Mouse (Mus musculus) heart, embryonic 12.5 days (tissue): ENCODE data around the gene Aldh6a1. TPM values are rescaled to one million over a fixed set of nuclear protein-coding genes. Genes with fewer than 3 reads are reported as not detected.

Experiments used
- ATAC-seq: fragments of 200-750 bp; cut with Nextera tagmentation; 2 replicates; pipeline ENCODE4 v1.8.0; 2017; ENCODE audit warnings: moderate TSS enrichment, moderate library complexity; ENCODE audit not compliant: insufficient number of reproducible peaks, low FRiP score
- H3K27ac ChIP-seq: fragments of 300-500 bp; sonication (generic); 2 replicates; pipeline ENCODE4 v1.5.1; 2016; ENCODE audit warnings: mild to moderate bottlenecking, moderate library complexity; ENCODE audit not compliant: poor library complexity, severe bottlenecking
- H3K27me3 ChIP-seq: fragments of 300-500 bp; sonication (generic); replicated peaks from 2 replicates; pipeline ENCODE4 v1.6.1; 2016; ENCODE audit warnings: mild to moderate bottlenecking, moderate library complexity
- H3K36me3 ChIP-seq: fragments of 300-500 bp; sonication (generic); 2 replicates; pipeline ENCODE4 v1.6.1; 2016; ENCODE audit warnings: mild to moderate bottlenecking, moderate library complexity
- H3K4me1 ChIP-seq: fragments of 300-500 bp; sonication (generic); replicated peaks from 2 replicates; pipeline ENCODE4 v1.6.1; 2016; ENCODE audit warnings: mild to moderate bottlenecking
- H3K4me2 ChIP-seq: fragments of 300-500 bp; sonication (generic); 2 replicates; pipeline ENCODE4 v1.6.1; 2016; ENCODE audit warnings: mild to moderate bottlenecking, moderate library complexity
- H3K4me3 ChIP-seq: fragments of 300-500 bp; sonication (generic); 2 replicates; pipeline ENCODE4 v1.5.1; 2016; ENCODE audit warnings: mild to moderate bottlenecking
- H3K9ac ChIP-seq: fragments of 300-500 bp; sonication (generic); 2 replicates; pipeline ENCODE4 v1.6.1; 2016; ENCODE audit warnings: mild to moderate bottlenecking, moderate library complexity
- H3K9me3 ChIP-seq: fragments of 300-500 bp; sonication (generic); replicated peaks from 2 replicates; pipeline ENCODE4 v1.6.1; 2016; ENCODE audit warnings: mild to moderate bottlenecking, moderate library complexity
- WGBS: fragments of 180-500 bp; shearing (Covaris S2); methylation state at CpG from one replicate; pipeline ENCODE4 v1.1.7; 2016; 5-methylcytosine and 5-hydroxymethylcytosine counted together
- polyA plus RNA-seq: library from polyadenylated mRNA; unstranded; fragments of >200 nt; fragmentation: Nextera tagmentation; extraction: Ambion mirVana; gene quantifications from 2 replicates; pipeline ENCODE4 v1.2.1, GENCODE M21; 2016

The Aldh6a1 gene
- polyA plus RNA-seq, 1 experiment from 2014 or later = 43.6 TPM

- Histone ChIP-seq H3K9me3 (no peaks in the 10 kb centered on the region), H3K27me3 (no peaks in the 10 kb centered on the region), H3K9ac (no peak overlapping the region), H3K4me2 (no peak overlapping the region), H3K36me3 (peaks cover 29% of the 10 kb centered on the region), H3K4me3 (no peak overlapping the region), H3K27ac (no peak overlapping the region), H3K4me1 (peaks cover 21% of the 10 kb centered on the region)
- ATAC-seq = no peak
- 86% methylated on average over 3 of the region's 3 CpGs for WGBS
These were observed 6.1 kb upstream of the Aldh6a1 start for GRCm38 (mm10) chr12:84456911-84457310.

GRCm38 (mm10) chr12:84451801-84452200, 997 bp upstream of the Aldh6a1 start:
- Histone ChIP-seq H3K36me3 (peaks cover 1% of the 10 kb centered on the region), H3K4me3 (peak overlapping the region; percentile 67), H3K4me1 (peaks cover 32% of the 10 kb centered on the region), H3K27ac (peak overlapping the region; percentile 15), H3K9me3 (no peaks in the 10 kb centered on the region), H3K4me2 (peak overlapping the region; percentile 100), H3K27me3 (no peaks in the 10 kb centered on the region), H3K9ac (peak overlapping the region; percentile 84)
- WGBS = 1% methylated on average over 11 of the region's 11 CpGs
- ATAC-seq = no peak

GRCm38 (mm10) chr12:84450351-84450717, 470 bp downstream of the Aldh6a1 start:
- H3K27ac ChIP-seq = peak overlapping the region; percentile 82
- ATAC-seq = no peak
- H3K27me3 ChIP-seq = no peaks in the 10 kb centered on the region
- peak overlapping the region; percentile 93 for H3K4me2 ChIP-seq
- H3K36me3 ChIP-seq = no peaks in the 10 kb centered on the region
- WGBS = 1% methylated on average over 6 of the region's 6 CpGs
- H3K4me3 ChIP-seq = peak overlapping the region; percentile 67
- no peaks in the 10 kb centered on the region for H3K9me3 ChIP-seq
- peak overlapping the region; percentile 77 for H3K9ac ChIP-seq
- H3K4me1 ChIP-seq = peaks cover 32% of the 10 kb centered on the region

- 42% methylated on average over 10 of the region's 10 CpGs for WGBS
- peak overlapping the region; percentile 82; the same call in 1 of the 2 replicates for H3K27ac ChIP-seq
These were observed 917 bp downstream of the Aldh6a1 start for GRCm38 (mm10) chr12:84449887-84450286.

GRCm38 (mm10) chr12:84448181-84448580, 2.6 kb downstream of the Aldh6a1 start:
- no peak overlapping the region for H3K4me2 ChIP-seq
- no peaks in the 10 kb centered on the region for H3K9me3 ChIP-seq
- WGBS = 78% methylated on average over 6 of the region's 6 CpGs
- no peaks in the 10 kb centered on the region for H3K36me3 ChIP-seq
- no peak for ATAC-seq
- H3K4me3 ChIP-seq = no peak overlapping the region
- H3K27ac ChIP-seq = no peak overlapping the region
- peaks cover 21% of the 10 kb centered on the region for H3K4me1 ChIP-seq
- no peak overlapping the region for H3K9ac ChIP-seq
- no peaks in the 10 kb centered on the region for H3K27me3 ChIP-seq

More at GRCm38 (mm10) chr12:84449887-84450286, 917 bp downstream of the Aldh6a1 start:
- Histone ChIP-seq H3K4me2 (peak overlapping the region; percentile 93), H3K9ac (peak overlapping the region; percentile 77), H3K27me3 (no peaks in the 10 kb centered on the region), H3K36me3 (no peaks in the 10 kb centered on the region), H3K4me3 (peak overlapping the region; percentile 67), H3K9me3 (no peaks in the 10 kb centered on the region), H3K4me1 (peaks cover 28% of the 10 kb centered on the region)
- no peak for ATAC-seq

- Histone ChIP-seq H3K4me3 (no peak overlapping the region), H3K36me3 (no peaks in the 10 kb centered on the region), H3K4me1 (peaks cover 14% of the 10 kb centered on the region), H3K9ac (no peak overlapping the region), H3K9me3 (no peaks in the 10 kb centered on the region), H3K27ac (no peak overlapping the region), H3K4me2 (no peak overlapping the region), H3K27me3 (no peaks in the 10 kb centered on the region)
- ATAC-seq = no peak
- 71% methylated on average over 1 of the region's 1 CpGs for WGBS
These were observed 3.4 kb downstream of the Aldh6a1 start for GRCm38 (mm10) chr12:84447386-84447785.

GRCm38 (mm10) chr12:84442526-84442925, 8.3 kb downstream of the Aldh6a1 start:
- ATAC-seq = no peak
- H3K27me3 ChIP-seq = no peaks in the 10 kb centered on the region
- H3K9me3 ChIP-seq = no peaks in the 10 kb centered on the region
- H3K4me3 ChIP-seq = no peak overlapping the region
- H3K36me3 ChIP-seq = peaks cover 8% of the 10 kb centered on the region; the same call in 1 of the 2 replicates
- no peak overlapping the region for H3K9ac ChIP-seq
- WGBS = 69% methylated on average over 4 of the region's 4 CpGs
- no peaks in the 10 kb centered on the region for H3K4me1 ChIP-seq
- H3K27ac ChIP-seq = no peak overlapping the region
- H3K4me2 ChIP-seq = no peak overlapping the region

- no peak overlapping the region for H3K4me2 ChIP-seq
- H3K36me3 ChIP-seq = peaks cover 17% of the 10 kb centered on the region
- H3K4me3 ChIP-seq = no peak overlapping the region
- no peak overlapping the region for H3K27ac ChIP-seq
- H3K4me1 ChIP-seq = no peaks in the 10 kb centered on the region
- no peak for ATAC-seq
- no peak overlapping the region for H3K9ac ChIP-seq
- WGBS = 49% methylated on average over 2 of the region's 2 CpGs
- no peaks in the 10 kb centered on the region for H3K9me3 ChIP-seq
- H3K27me3 ChIP-seq = no peaks in the 10 kb centered on the region
These were observed 12.1 kb downstream of the Aldh6a1 start for GRCm38 (mm10) chr12:84438697-84439096.

GRCm38 (mm10) chr12:84429825-84430224, 21.0 kb downstream of the Aldh6a1 start:
- no peak for ATAC-seq
- no peak overlapping the region for H3K4me2 ChIP-seq
- no peak overlapping the region for H3K27ac ChIP-seq
- H3K9me3 ChIP-seq = no peaks in the 10 kb centered on the region
- no peaks in the 10 kb centered on the region for H3K4me1 ChIP-seq
- no peaks in the 10 kb centered on the region for H3K27me3 ChIP-seq
- H3K9ac ChIP-seq = no peak overlapping the region
- 87% methylated on average over 2 of the region's 2 CpGs for WGBS
- H3K36me3 ChIP-seq = peaks cover 22% of the 10 kb centered on the region
- H3K4me3 ChIP-seq = no peak overlapping the region

GRCm38 (mm10) chr12:84423990-84424389, 26.8 kb downstream of the Aldh6a1 start:
- ATAC-seq = no peak
- 63% methylated on average over 3 of the region's 3 CpGs for WGBS
- no peaks in the 10 kb centered on the region for H3K9me3 ChIP-seq
- H3K27me3 ChIP-seq = no peaks in the 10 kb centered on the region
- no peak overlapping the region for H3K4me2 ChIP-seq
- H3K27ac ChIP-seq = no peak overlapping the region
- no peak overlapping the region for H3K4me3 ChIP-seq
- no peaks in the 10 kb centered on the region for H3K36me3 ChIP-seq
- no peaks in the 10 kb centered on the region for H3K4me1 ChIP-seq
- H3K9ac ChIP-seq = no peak overlapping the region

- H3K4me3 ChIP-seq = peak overlapping the region; percentile 63
- no peak for ATAC-seq
- peaks cover 5% of the 10 kb centered on the region for H3K4me1 ChIP-seq
- H3K9ac ChIP-seq = peak overlapping the region; percentile 70
- peak overlapping the region; percentile 51 for H3K27ac ChIP-seq
- H3K27me3 ChIP-seq = no peaks in the 10 kb centered on the region
- H3K36me3 ChIP-seq = no peaks in the 10 kb centered on the region
- WGBS = 31% methylated on average over 18 of the region's 18 CpGs
- peaks cover 6% of the 10 kb centered on the region; the same call in 1 of the 2 replicates for H3K9me3 ChIP-seq
- H3K4me2 ChIP-seq = peak overlapping the region; percentile 82
These were observed 33.2 kb downstream of the Aldh6a1 start for GRCm38 (mm10) chr12:84417605-84417922.
